Mouse (Mus musculus): ENCODE data around the gene Bad. TPM values are rescaled to one million over a fixed set of nuclear protein-coding genes. Genes with fewer than 3 reads are reported as not detected.

Gene Bad
- polyA plus RNA-seq, 1 experiment from 2014 or later: 56.9 TPM

- Histone ChIP-seq H3K36me3 (0 out of 2 replicates have a peak, but pooled peaks cover 8% of the 10 kb centered on the region), H3K27me3 (replicated peaks) (peaks cover 27% of the 10 kb centered on the region), H3K9ac (peak overlapping the region; percentile 87; the same call in 1 of the 2 replicates), H3K27ac (replicated peaks) (no peak overlapping the region), H3K4me2 (no peak overlapping the region), H3K4me1 (peaks cover 31% of the 10 kb centered on the region), H3K4me3 (no peak overlapping the region), H3K9me3 (no peaks in the 10 kb centered on the region)
- WGBS: 86% methylated on average over 20 of the region's 20 CpGs
- ATAC-seq (ENCODE audit: extremely low read depth, insufficient number of reproducible peaks, low FRiP score, low TSS enrichment): no peak
Observed at GRCm38 (mm10) chr19:6939106-6940002, 2.3 kb upstream of the Bad start.

- WGBS: 20% methylated on average over 28 of the region's 29 CpGs
- Histone ChIP-seq H3K4me3 (peak overlapping the region; percentile 67), H3K36me3 (peaks cover 20% of the 10 kb centered on the region), H3K4me1 (peaks cover 30% of the 10 kb centered on the region), H3K27ac (replicated peaks) (peak overlapping the region; percentile 97), H3K9me3 (no peaks in the 10 kb centered on the region), H3K27me3 (replicated peaks) (peaks cover 13% of the 10 kb centered on the region), H3K9ac (peak overlapping the region; percentile 87), H3K4me2 (peak overlapping the region; percentile 100)
- ATAC-seq (ENCODE audit: extremely low read depth, insufficient number of reproducible peaks, low FRiP score, low TSS enrichment): peak; percentile 6; the same call in 1 of the 2 replicates
Observed at GRCm38 (mm10) chr19:6940396-6941351, 987 bp upstream of the Bad start.

GRCm38 (mm10) chr19:6942249-6942691 lies 609 bp downstream of the Bad start, which contains the start of gene Gpr137:
Gpr137 (minus strand) TSS chr19:6942480.
- Histone ChIP-seq H3K4me2 (peak within 1 kb of the TSS; percentile 100), H3K27me3 (replicated peaks) (no peaks in the 10 kb centered on the region), H3K27ac (replicated peaks) (peak within 1 kb of the TSS; percentile 97), H3K4me1 (peaks cover 30% of the 10 kb centered on the region), H3K9ac (peak within 1 kb of the TSS; percentile 87), H3K36me3 (peaks cover 30% of the 10 kb centered on the region), H3K4me3 (peak within 1 kb of the TSS; percentile 67), H3K9me3 (no peaks in the 10 kb centered on the region)
- WGBS: under 1% methylated on average over 27 of the region's 27 CpGs
- peak; percentile 84 for ATAC-seq (ENCODE audit: extremely low read depth, insufficient number of reproducible peaks, low FRiP score, low TSS enrichment)

- Histone ChIP-seq H3K4me2 (peak overlapping the region; percentile 100), H3K9ac (peak overlapping the region; percentile 87), H3K9me3 (no peaks in the 10 kb centered on the region), H3K27ac (replicated peaks) (peak overlapping the region; percentile 97), H3K4me1 (peaks cover 30% of the 10 kb centered on the region), H3K27me3 (replicated peaks) (no peaks in the 10 kb centered on the region), H3K36me3 (peaks cover 30% of the 10 kb centered on the region), H3K4me3 (peak overlapping the region; percentile 67)
- no peak for ATAC-seq (ENCODE audit: extremely low read depth, insufficient number of reproducible peaks, low FRiP score, low TSS enrichment)
- 20% methylated on average over 5 of the region's 5 CpGs for WGBS
Observed at GRCm38 (mm10) chr19:6942764-6943163, 1.1 kb downstream of the Bad start.

GRCm38 (mm10) chr19:6943709-6944108 lies 2.0 kb downstream of the Bad start:
- no peaks in the 10 kb centered on the region for H3K27me3 ChIP-seq (replicated peaks)
- WGBS: 93% methylated on average over 6 of the region's 6 CpGs

GRCm38 (mm10) chr19:6947742-6948141 lies 6.1 kb downstream of the Bad start:
- no peak overlapping the region for H3K4me2 ChIP-seq
- no peak overlapping the region for H3K4me3 ChIP-seq
- whole genome bisulfite sequencing: 43% methylated on average over 4 of the region's 4 CpGs
- peaks cover 30% of the 10 kb centered on the region for H3K36me3 ChIP-seq
- no peak overlapping the region for H3K9ac ChIP-seq
- peaks cover 25% of the 10 kb centered on the region for H3K4me1 ChIP-seq
- no peak for ATAC-seq (ENCODE audit: extremely low read depth, insufficient number of reproducible peaks, low FRiP score, low TSS enrichment)
- H3K9me3 ChIP-seq: no peaks in the 10 kb centered on the region
- no peaks in the 10 kb centered on the region for H3K27me3 ChIP-seq (replicated peaks)
- no peak overlapping the region for H3K27ac ChIP-seq (replicated peaks)

More at GRCm38 (mm10) chr19:6943709-6944108, 2.0 kb downstream of the Bad start:
- Histone ChIP-seq H3K36me3 (peaks cover 30% of the 10 kb centered on the region), H3K4me1 (peaks cover 30% of the 10 kb centered on the region), H3K9me3 (no peaks in the 10 kb centered on the region), H3K4me2 (no peak overlapping the region), H3K9ac (no peak overlapping the region), H3K4me3 (no peak overlapping the region), H3K27ac (replicated peaks) (no peak overlapping the region)
- ATAC-seq (ENCODE audit: extremely low read depth, insufficient number of reproducible peaks, low FRiP score, low TSS enrichment): no peak

- Histone ChIP-seq H3K4me2 (no peak overlapping the region), H3K9me3 (no peaks in the 10 kb centered on the region), H3K4me3 (no peak overlapping the region), H3K27ac (replicated peaks) (no peak overlapping the region), H3K9ac (no peak overlapping the region), H3K4me1 (peaks cover 25% of the 10 kb centered on the region), H3K36me3 (peaks cover 30% of the 10 kb centered on the region), H3K27me3 (replicated peaks) (no peaks in the 10 kb centered on the region)
- no peak for ATAC-seq (ENCODE audit: extremely low read depth, insufficient number of reproducible peaks, low FRiP score, low TSS enrichment)
- 78% methylated on average over 4 of the region's 4 CpGs for WGBS
Observed at GRCm38 (mm10) chr19:6948186-6948585, 6.5 kb downstream of the Bad start.

GRCm38 (mm10) chr19:6949532-6949931 lies 7.9 kb downstream of the Bad start:
- WGBS: 88% methylated on average over 5 of the region's 5 CpGs
- no peak overlapping the region for H3K27ac ChIP-seq (replicated peaks)
- H3K9ac ChIP-seq: peak overlapping the region; percentile 86
- H3K36me3 ChIP-seq: peaks cover 37% of the 10 kb centered on the region
- no peaks in the 10 kb centered on the region for H3K9me3 ChIP-seq
- H3K4me2 ChIP-seq: no peak overlapping the region
- ATAC-seq (ENCODE audit: extremely low read depth, insufficient number of reproducible peaks, low FRiP score, low TSS enrichment): no peak
- peaks cover 30% of the 10 kb centered on the region for H3K4me1 ChIP-seq
- no peak overlapping the region for H3K4me3 ChIP-seq
- H3K27me3 ChIP-seq (replicated peaks): no peaks in the 10 kb centered on the region

- H3K9me3 ChIP-seq: no peaks in the 10 kb centered on the region
- H3K27me3 ChIP-seq (replicated peaks): no peaks in the 10 kb centered on the region
- H3K9ac ChIP-seq: peak overlapping the region; percentile 86
- peak overlapping the region; percentile 91 for H3K4me2 ChIP-seq
- H3K36me3 ChIP-seq: peaks cover 37% of the 10 kb centered on the region
- ATAC-seq (ENCODE audit: extremely low read depth, insufficient number of reproducible peaks, low FRiP score, low TSS enrichment): no peak
- peak overlapping the region; percentile 97 for H3K27ac ChIP-seq (replicated peaks)
- 60% methylated on average over 5 of the region's 5 CpGs for WGBS
- peak overlapping the region; percentile 63 for H3K4me3 ChIP-seq
- H3K4me1 ChIP-seq: peaks cover 34% of the 10 kb centered on the region
Observed at GRCm38 (mm10) chr19:6949951-6950350, 8.3 kb downstream of the Bad start.

- peak overlapping the region; percentile 97 for H3K27ac ChIP-seq (replicated peaks)
- H3K4me3 ChIP-seq: peak overlapping the region; percentile 63
- no peaks in the 10 kb centered on the region for H3K27me3 ChIP-seq (replicated peaks)
- peaks cover 41% of the 10 kb centered on the region for H3K4me1 ChIP-seq
- peaks cover 37% of the 10 kb centered on the region for H3K36me3 ChIP-seq
- WGBS: 1% methylated on average over 28 of the region's 28 CpGs
- H3K9ac ChIP-seq: peak overlapping the region; percentile 86
- ATAC-seq (ENCODE audit: extremely low read depth, insufficient number of reproducible peaks, low FRiP score, low TSS enrichment): no peak
- H3K9me3 ChIP-seq: no peaks in the 10 kb centered on the region
- peak overlapping the region; percentile 91 for H3K4me2 ChIP-seq
Observed at GRCm38 (mm10) chr19:6950613-6951153, 9.0 kb downstream of the Bad start.
